Mouse (Mus musculus) lung, adult 2 months (tissue): ENCODE results near the gene Slc39a2. TPM values are rescaled to one million over a fixed set of nuclear protein-coding genes. Genes with fewer than 3 reads are reported as not detected.
A peak's percentile ranks its signal among the peaks of the same experiment; 100 is the strongest.

Experiments
- DNase-seq: peaks from one replicate; pipeline ENCODE4 v3.0.0; 2022
- H3K4me1 ChIP-seq: fragments of 200-500 bp; 2 replicates; pipeline ENCODE4 v1.6.1; 2011; ENCODE audit warnings: low read length; ENCODE audit not compliant: control insufficient read depth, insufficient read depth
- H3K4me3 ChIP-seq: fragments of 200-500 bp; replicated peaks from 2 replicates; pipeline ENCODE3; 2011; ENCODE audit warnings: low read depth, mild to moderate bottlenecking, control low read depth, low read length; ENCODE audit errors: extremely low read depth
- CTCF ChIP-seq: fragments of 200-500 bp; IDR thresholded peaks from 2 replicates; pipeline ENCODE4 v1.5.1; 2011; ENCODE audit warnings: mild to moderate bottlenecking, low read length, control low read depth; ENCODE audit not compliant: insufficient read depth
- POLR2A ChIP-seq: fragments of 200-500 bp; IDR thresholded peaks from 2 replicates; pipeline ENCODE4 v1.6.1; 2011; ENCODE audit warnings: low read depth, mild to moderate bottlenecking, control low read depth, low read length, borderline replicate concordance; ENCODE audit errors: extremely low read depth
- WGBS: fragments of 180-500 bp; shearing (Covaris S2); methylation state at CpG from one replicate; pipeline ENCODE4 v1.1.7; 2018; 5-methylcytosine and 5-hydroxymethylcytosine counted together
- polyA plus RNA-seq: library from polyadenylated mRNA; depleted of rRNA; stranded (reverse); fragments of >200 nt; gene quantifications from 2 replicates; pipeline ENCODE4 v1.2.3, GENCODE M21; 2012

Slc39a2 gene
- polyA plus RNA-seq, 1 experiment, result 3.9 TPM

- TF ChIP-seq POLR2A (no peak), CTCF (no peak)
- Histone ChIP-seq H3K4me3 (no peak overlapping the region), H3K4me1 (no peaks in the 10 kb centered on the region)
- DNase-seq, result no peak
- 65% methylated on average over 8 of the region's 8 CpGs for WGBS
Measured at GRCm38 (mm10) chr14:51896539-51897170, 4.0 kb downstream of the Slc39a2 start.

GRCm38 (mm10) chr14:51899351-51899750 is 6.7 kb downstream of the Slc39a2 start:
- 89% methylated on average over 1 of the region's 1 CpGs for WGBS
- TF ChIP-seq CTCF (no peak), POLR2A (no peak)
- DNase-seq, result no peak

GRCm38 (mm10) chr14:51902806-51903710 is 10.4 kb downstream of the Slc39a2 start:
- TF ChIP-seq CTCF (peak; percentile 90), POLR2A (no peak)
- 50% methylated on average over 9 of the region's 9 CpGs for WGBS
- no peak overlapping the region for H3K4me3 ChIP-seq
- peak; percentile 81 for DNase-seq
- H3K4me1 ChIP-seq, result no peaks in the 10 kb centered on the region

More at GRCm38 (mm10) chr14:51899351-51899750, 6.7 kb downstream of the Slc39a2 start:
- Histone ChIP-seq H3K4me1 (no peaks in the 10 kb centered on the region), H3K4me3 (no peak overlapping the region)

GRCm38 (mm10) chr14:51903782-51904181 is 11.1 kb downstream of the Slc39a2 start:
- TF ChIP-seq POLR2A, result no peak
- H3K4me3 ChIP-seq, result no peak overlapping the region
- DNase-seq, result no peak
- WGBS, result 85% methylated on average over 9 of the region's 9 CpGs
- no peaks in the 10 kb centered on the region for H3K4me1 ChIP-seq

- no peak for DNase-seq
- no peaks in the 10 kb centered on the region for H3K4me1 ChIP-seq
- WGBS, result 55% methylated on average over 7 of the region's 7 CpGs
- no peak overlapping the region for H3K4me3 ChIP-seq
- TF ChIP-seq CTCF (no peak), POLR2A (no peak)
Measured at GRCm38 (mm10) chr14:51904706-51905105, 12.0 kb downstream of the Slc39a2 start.

GRCm38 (mm10) chr14:51906102-51906501 is 13.4 kb downstream of the Slc39a2 start:
- no peak for DNase-seq
- 86% methylated on average over 11 of the region's 11 CpGs for WGBS
- Histone ChIP-seq H3K4me3 (no peak overlapping the region), H3K4me1 (no peaks in the 10 kb centered on the region)
- TF ChIP-seq POLR2A (no peak), CTCF (no peak)

- Histone ChIP-seq H3K4me1 (peaks cover 6% of the 10 kb centered on the region), H3K4me3 (no peak overlapping the region)
- WGBS, result 79% methylated on average over 10 of the region's 10 CpGs
- DNase-seq, result no peak
- TF ChIP-seq CTCF (no peak), POLR2A (no peak)
Measured at GRCm38 (mm10) chr14:51911301-51911700, 18.6 kb downstream of the Slc39a2 start.

GRCm38 (mm10) chr14:51912391-51913061 is 19.8 kb downstream of the Slc39a2 start:
- 19% methylated on average over 14 of the region's 14 CpGs for WGBS
- Histone ChIP-seq H3K4me1 (peaks cover 6% of the 10 kb centered on the region), H3K4me3 (peak overlapping the region; percentile 85)
- no peak for DNase-seq
- 0 out of 2 replicates have a peak, but pooled peaks have one; percentile 6 for TF ChIP-seq POLR2A
- TF ChIP-seq CTCF, result no peak

GRCm38 (mm10) chr14:51913062-51913959 is 20.6 kb downstream of the Slc39a2 start:
- Histone ChIP-seq H3K4me1 (peaks cover 6% of the 10 kb centered on the region), H3K4me3 (peak overlapping the region; percentile 85)
- TF ChIP-seq CTCF (no peak), POLR2A (peak; percentile 73; the same call in 1 of the 2 replicates)
- 1% methylated on average over 58 of the region's 58 CpGs for WGBS
- DNase-seq, result peak; percentile 62
